Mouse (Mus musculus) ES-E14 (cell line): Measurements from ENCODE around the gene Eif3a.

Experiments
- HCFC1 ChIP-seq: IDR thresholded peaks from 2 replicates; pipeline ENCODE4 v1.6.1; 2012; ENCODE audit warnings: low read length, inconsistent platforms, borderline replicate concordance; ENCODE audit not compliant: insufficient read depth
- ZC3H11A ChIP-seq: IDR thresholded peaks from 2 replicates; pipeline ENCODE4 v1.6.1; 2012; ENCODE audit warnings: low read depth, mild to moderate bottlenecking, inconsistent platforms, low read length, borderline replicate concordance

DNA sequence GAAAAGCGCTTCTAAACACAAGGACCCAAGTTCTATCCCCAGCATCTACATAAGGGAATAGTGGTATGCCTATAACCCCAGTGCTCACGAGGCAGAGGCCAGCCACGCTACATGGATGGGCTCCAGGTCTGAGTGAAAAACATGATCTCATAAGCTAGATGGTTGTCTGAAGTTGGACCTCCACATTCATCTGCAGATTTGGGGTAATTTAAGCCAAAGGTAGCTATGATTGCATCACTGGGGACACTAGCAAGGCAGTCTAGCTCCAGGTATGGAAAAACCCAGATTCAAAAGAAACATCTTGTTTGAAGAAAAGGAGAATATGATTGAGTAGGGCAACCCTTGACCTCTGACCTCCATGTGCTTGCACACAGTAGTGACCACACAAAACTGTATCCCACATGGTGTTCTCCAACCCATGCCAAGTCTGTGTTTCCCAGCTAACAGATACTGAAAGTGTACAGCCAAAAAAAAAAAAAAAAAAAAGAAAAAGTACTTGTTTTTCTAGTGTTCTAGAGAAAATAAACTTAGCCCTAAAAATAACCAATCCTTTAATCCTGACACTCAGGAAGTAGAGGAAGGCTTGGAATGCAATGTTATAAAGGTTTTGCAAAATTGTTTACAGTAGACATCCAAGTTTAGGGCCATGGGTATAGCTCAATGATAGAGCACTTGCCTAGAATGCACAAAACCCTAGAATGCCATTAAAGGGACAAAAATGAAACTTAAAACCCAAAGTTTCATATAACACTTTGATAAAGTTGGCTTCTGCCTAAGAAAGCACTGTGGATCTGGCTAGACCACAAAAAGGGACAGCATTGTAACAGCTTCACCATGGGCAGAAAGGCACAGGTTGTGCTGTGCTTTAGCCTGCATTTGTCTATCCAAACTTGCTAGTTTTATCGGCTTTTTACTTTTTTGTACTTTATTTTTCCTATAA is 31.3 kb downstream of the Eif3a start:
- TF ChIP-seq HCFC1 (no peak), ZC3H11A (no peak)
